Mouse (Mus musculus) CH12.LX (cell line): ENCODE results near the gene Gm37240.

Source experiments
- CTCF ChIP-seq, 2 experiments: IDR thresholded peaks in 1 of 2; conservative IDR thresholded peaks in 1 of 2; 2 replicates each; pipeline ENCODE4 v1.5.1; 2011 to 2012; ENCODE audit warnings: low read depth in 2 of 2, low read length in 2 of 2, improper control_type of control experiment in 1 of 2, inconsistent platforms in 1 of 2, mild to moderate bottlenecking in 1 of 2, moderate library complexity in 1 of 2
- EP300 ChIP-seq: IDR thresholded peaks from 2 replicates; pipeline ENCODE4 v1.6.1; 2011; ENCODE audit warnings: low read length, improper control_type of control experiment
- MXI1 ChIP-seq: IDR thresholded peaks from 2 replicates; pipeline ENCODE4 v1.6.1; 2011; ENCODE audit warnings: mild to moderate bottlenecking, low read depth, low read length, improper control_type of control experiment
- NRF1 ChIP-seq: IDR thresholded peaks from 2 replicates; pipeline ENCODE4 v1.6.1; 2014; ENCODE audit warnings: low read depth, mild to moderate bottlenecking, inconsistent platforms, low read length, improper control_type of control experiment, moderate library complexity
- POLR2A ChIP-seq: IDR thresholded peaks from 2 replicates; pipeline ENCODE4 v1.6.1; 2011; ENCODE audit warnings: low read depth, mild to moderate bottlenecking, improper control_type of control experiment, low read length
- RAD21 ChIP-seq: IDR thresholded peaks from 2 replicates; pipeline ENCODE4 v1.6.1; 2011; ENCODE audit warnings: low read depth, mild to moderate bottlenecking, low read length, improper control_type of control experiment, moderate library complexity
- TBP ChIP-seq: conservative IDR thresholded peaks from 2 replicates; pipeline ENCODE4 v1.6.1; 2011; ENCODE audit warnings: low read depth, low read length, improper control_type of control experiment

GRCm38 (mm10) chr3:84921704-84922420 lies 965.5 kb downstream of the Gm37240 start:
- TF ChIP-seq RAD21 (peak; percentile 79), CTCF (conservative IDR thresholded peaks at IDR 0.05 in 1 of 2, IDR thresholded peaks at IDR 0.05 in 1 of 2; ENCODE audit: low read depth in 2 of 2, low read length in 2 of 2) (peak; percentile 18 to 70; a peak in 2 of 4 replicates), TBP (no peak), EP300 (no peak), POLR2A (no peak), NRF1 (no peak), MXI1 (no peak)
